Mouse (Mus musculus): ENCODE data around the gene Inhbb. TPM values are rescaled to one million over a fixed set of nuclear protein-coding genes. Genes with fewer than 3 reads are reported as not detected.

Inhbb gene
- polyA plus RNA-seq, 1 experiment from 2014 or later: 0.55 TPM

DNA sequence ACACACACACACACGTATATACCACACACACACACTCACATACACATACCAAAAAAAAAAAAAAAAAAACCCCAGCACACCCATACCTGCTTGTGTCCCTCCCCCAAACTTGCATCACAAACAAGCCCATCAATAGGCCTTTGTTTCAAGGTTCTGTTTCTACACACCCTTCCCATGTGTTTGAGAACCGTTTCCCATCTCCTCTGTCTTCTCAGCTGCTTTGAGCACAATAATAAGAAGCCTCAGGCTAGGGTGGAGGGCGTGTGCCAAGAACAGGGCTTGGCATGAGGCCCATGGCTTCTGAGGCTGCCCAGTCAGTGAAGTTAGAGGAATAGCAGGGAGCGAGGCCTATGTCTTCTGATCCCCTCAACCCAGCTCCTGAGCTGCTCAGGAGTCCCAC, 31.7 kb upstream of the Inhbb start:
- Histone ChIP-seq H3K4me3 (replicated peaks; ENCODE audit: low read depth, low read length) (no peak overlapping the region), H3K27me3 (ENCODE audit: insufficient read depth, low read length) (no peaks in the 10 kb centered on the region), H3K9me3 (replicated peaks; ENCODE audit: low read length) (no peaks in the 10 kb centered on the region), H3K36me3 (ENCODE audit: insufficient read depth, low read length) (no peaks in the 10 kb centered on the region), H3K4me1 (replicated peaks; ENCODE audit: insufficient read depth, low read length) (no peaks in the 10 kb centered on the region), H3K9ac (ENCODE audit: low read depth, low read length) (no peak overlapping the region), H3K27ac (no peak overlapping the region), H3K4me2 (ENCODE audit: low read length) (no peak overlapping the region)
- no peak for TF ChIP-seq CTCF (IDR thresholded peaks at IDR 0.05; ENCODE audit: low read depth)
- DNase-seq (ENCODE audit: low spot score) (no peak), ATAC-seq (replicated peaks; ENCODE audit: low FRiP score, low read depth) (no peak)
- 63% methylated on average over 4 of the region's 4 CpGs for whole genome bisulfite sequencing

DNA sequence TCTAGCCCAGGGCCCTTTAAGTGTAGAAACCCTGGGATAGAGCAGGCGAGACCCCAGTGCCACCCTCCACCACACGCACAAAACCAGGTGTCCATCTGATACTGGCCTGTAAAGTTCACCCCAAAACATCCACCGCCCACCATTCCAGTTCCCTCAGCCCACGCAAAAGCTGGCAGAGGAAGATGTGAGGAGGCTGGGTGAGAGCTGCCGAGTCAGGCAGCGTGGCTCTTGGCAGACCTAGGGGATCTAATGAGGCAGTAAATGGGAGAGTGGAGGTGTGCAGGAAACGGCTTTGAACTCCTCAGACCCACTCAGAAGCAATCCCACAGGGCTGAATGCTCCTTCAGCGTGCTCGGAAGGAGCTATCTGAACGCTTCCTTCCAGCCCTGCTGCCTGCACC, 29.4 kb upstream of the Inhbb start:
- Histone ChIP-seq H3K4me1 (replicated peaks; ENCODE audit: insufficient read depth, low read length) (0 out of 2 replicates have a peak, but pooled peaks cover under 1% of the 10 kb centered on the region), H3K9ac (ENCODE audit: low read depth, low read length) (no peak overlapping the region), H3K27me3 (ENCODE audit: insufficient read depth, low read length) (no peaks in the 10 kb centered on the region), H3K27ac (no peak overlapping the region), H3K4me2 (ENCODE audit: low read length) (no peak overlapping the region), H3K4me3 (replicated peaks; ENCODE audit: low read depth, low read length) (no peak overlapping the region), H3K9me3 (replicated peaks; ENCODE audit: low read length) (no peaks in the 10 kb centered on the region), H3K36me3 (ENCODE audit: insufficient read depth, low read length) (no peaks in the 10 kb centered on the region)
- no peak for TF ChIP-seq CTCF (IDR thresholded peaks at IDR 0.05; ENCODE audit: low read depth)
- DNase-seq (ENCODE audit: low spot score) (no peak), ATAC-seq (replicated peaks; ENCODE audit: low FRiP score, low read depth) (no peak)
- WGBS: 39% methylated on average over 10 of the region's 10 CpGs

DNA sequence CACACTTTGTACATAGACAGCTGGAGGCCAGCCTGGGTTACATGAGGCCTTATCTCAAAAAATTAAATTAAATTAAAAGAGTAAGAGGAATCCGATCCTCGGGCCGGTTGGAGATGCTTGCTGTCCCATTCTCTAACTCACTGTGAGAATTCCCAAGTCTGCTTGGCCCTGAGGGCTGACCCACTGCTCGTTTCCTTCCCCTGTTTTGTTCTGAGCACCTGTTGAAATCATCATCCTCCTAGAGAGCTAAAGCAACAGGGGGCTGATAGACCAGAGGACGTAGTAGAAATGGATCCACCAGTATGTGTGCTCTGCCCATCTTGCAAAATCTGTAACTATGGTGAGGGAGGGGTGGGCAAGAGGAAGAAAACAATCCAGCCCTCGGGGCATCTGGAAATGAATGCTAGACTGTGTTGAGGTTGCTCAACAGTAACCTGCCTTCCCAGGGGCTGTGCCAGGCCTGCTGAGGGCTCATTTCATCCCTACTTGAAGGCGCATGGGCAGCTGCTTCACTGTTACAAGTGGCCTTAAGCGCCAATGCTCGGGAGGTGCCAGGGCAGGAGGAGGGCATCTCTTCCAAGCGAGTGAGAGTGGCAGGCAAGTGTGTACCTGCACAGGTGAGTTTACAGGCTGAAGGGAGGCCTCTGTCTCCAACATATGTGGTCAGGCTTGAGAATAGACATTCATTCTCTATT, 28.8 kb upstream of the Inhbb start:
- H3K4me1 ChIP-seq (replicated peaks; ENCODE audit: insufficient read depth, low read length): 0 out of 2 replicates have a peak, but pooled peaks cover 4% of the 10 kb centered on the region
- no peak overlapping the region for H3K27ac ChIP-seq
- TF ChIP-seq CTCF (IDR thresholded peaks at IDR 0.05; ENCODE audit: low read depth): no peak
- no peaks in the 10 kb centered on the region for H3K9me3 ChIP-seq (replicated peaks; ENCODE audit: low read length)
- WGBS: 82% methylated on average over 10 of the region's 10 CpGs
- no peak overlapping the region for H3K4me2 ChIP-seq (ENCODE audit: low read length)
- H3K4me3 ChIP-seq (replicated peaks; ENCODE audit: low read depth, low read length): no peak overlapping the region
- H3K9ac ChIP-seq (ENCODE audit: low read depth, low read length): no peak overlapping the region
- H3K27me3 ChIP-seq (ENCODE audit: insufficient read depth, low read length): no peaks in the 10 kb centered on the region
- no peaks in the 10 kb centered on the region for H3K36me3 ChIP-seq (ENCODE audit: insufficient read depth, low read length)
- DNase-seq (ENCODE audit: low spot score) (no peak), ATAC-seq (replicated peaks; ENCODE audit: low FRiP score, low read depth) (no peak)

DNA sequence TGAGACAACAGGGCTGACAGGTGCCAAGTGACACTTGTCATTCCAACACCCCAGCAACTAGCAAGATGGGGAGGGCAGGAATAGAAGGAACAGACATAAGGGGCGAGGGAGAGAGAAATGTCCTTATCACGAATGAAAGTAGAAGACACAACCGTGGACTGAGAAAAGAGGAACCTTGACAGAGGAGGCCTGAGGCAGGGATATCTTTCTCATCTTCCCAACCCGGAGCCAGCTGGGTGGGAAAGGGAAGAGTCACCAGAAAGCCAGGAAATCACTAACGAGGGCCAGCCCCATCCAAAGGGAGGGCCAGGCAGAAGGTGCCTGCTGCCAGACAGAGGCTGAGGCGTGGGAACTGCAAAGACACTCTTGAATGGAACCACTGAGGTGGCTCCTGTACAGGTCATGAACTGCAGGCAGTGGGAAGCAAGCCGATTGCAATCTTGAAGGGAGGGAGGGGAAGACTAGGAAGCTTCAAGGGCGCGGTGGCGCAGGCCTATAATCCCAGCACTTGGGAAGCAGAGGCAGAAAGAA, 24.8 kb upstream of the Inhbb start:
- no peak for TF ChIP-seq CTCF (IDR thresholded peaks at IDR 0.05; ENCODE audit: low read depth)
- Histone ChIP-seq H3K27ac (no peak overlapping the region), H3K4me3 (replicated peaks; ENCODE audit: low read depth, low read length) (no peak overlapping the region), H3K9ac (ENCODE audit: low read depth, low read length) (no peak overlapping the region), H3K27me3 (ENCODE audit: insufficient read depth, low read length) (no peaks in the 10 kb centered on the region), H3K9me3 (replicated peaks; ENCODE audit: low read length) (no peaks in the 10 kb centered on the region), H3K36me3 (ENCODE audit: insufficient read depth, low read length) (no peaks in the 10 kb centered on the region), H3K4me2 (ENCODE audit: low read length) (no peak overlapping the region), H3K4me1 (replicated peaks; ENCODE audit: insufficient read depth, low read length) (0 out of 2 replicates have a peak, but pooled peaks cover 4% of the 10 kb centered on the region)
- no peak for ATAC-seq (replicated peaks; ENCODE audit: low FRiP score, low read depth)
- 54% methylated on average over 10 of the region's 10 CpGs for WGBS
- DNase-seq (ENCODE audit: low spot score): no peak

DNA sequence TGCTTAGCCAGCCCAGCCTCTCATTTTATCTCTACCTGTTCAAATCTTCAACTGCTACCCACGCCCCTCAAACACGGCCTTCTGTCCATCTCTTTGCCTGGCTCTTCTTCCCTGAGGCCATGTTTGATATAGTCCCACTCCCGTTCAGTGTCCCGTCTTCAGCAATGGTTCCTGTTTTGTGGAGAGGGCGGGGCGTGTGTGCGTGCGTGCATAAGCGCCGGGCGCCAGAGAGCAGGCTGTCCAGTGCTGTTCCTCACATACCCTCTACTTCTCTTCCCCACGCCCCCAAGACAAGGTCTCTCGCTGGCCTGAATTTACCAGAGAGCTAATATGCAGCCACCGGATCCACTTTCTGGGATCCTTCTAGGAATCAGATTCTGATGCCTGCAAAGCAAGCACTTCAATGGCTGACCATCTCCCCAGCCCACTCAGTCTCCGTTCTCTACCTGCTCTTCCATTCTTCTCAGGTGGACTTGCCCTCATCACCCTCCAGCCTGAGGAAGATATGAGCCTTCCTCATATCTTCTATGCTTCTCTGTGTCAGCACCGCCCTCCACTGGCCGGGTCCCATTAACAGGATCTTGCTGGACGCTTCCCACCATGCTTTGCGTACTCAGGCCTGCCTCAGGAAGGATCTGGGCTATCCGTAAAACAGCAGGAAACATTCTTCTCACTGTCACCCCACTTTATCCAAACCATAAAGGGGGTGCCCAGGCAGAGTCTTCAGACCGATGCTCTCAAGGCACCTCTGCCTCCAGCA, 21.7 kb upstream of the Inhbb start:
- no peak for DNase-seq (ENCODE audit: low spot score)
- H3K9ac ChIP-seq (ENCODE audit: low read depth, low read length): no peak overlapping the region
- peak; percentile 42; the same call in 1 of the 2 replicates for TF ChIP-seq CTCF (IDR thresholded peaks at IDR 0.05; ENCODE audit: low read depth)

DNA sequence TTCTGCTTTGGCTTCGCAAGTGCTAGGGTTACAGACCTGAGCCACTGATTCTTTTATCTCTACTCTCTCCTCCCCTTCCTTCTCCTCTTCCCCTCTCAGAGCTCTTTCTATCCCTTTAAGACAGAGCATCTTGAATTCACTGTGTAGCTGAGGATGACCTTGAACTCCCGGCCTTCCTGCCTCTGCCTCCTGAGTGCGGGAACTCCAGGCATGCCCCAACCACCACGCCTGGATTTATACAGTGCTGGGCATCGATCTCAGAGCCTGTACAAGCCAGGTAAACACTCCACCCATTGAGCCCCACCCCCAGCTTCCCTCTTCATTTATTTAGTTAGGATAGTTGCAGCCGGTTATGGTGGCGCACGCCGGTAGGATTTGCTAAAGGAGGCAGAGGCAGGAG, 20.9 kb upstream of the Inhbb start:
- TF ChIP-seq CTCF (IDR thresholded peaks at IDR 0.05; ENCODE audit: low read depth): no peak
- no peak for ATAC-seq (replicated peaks; ENCODE audit: low FRiP score, low read depth)
- 0 out of 2 replicates have a peak, but pooled peaks cover 4% of the 10 kb centered on the region for H3K4me1 ChIP-seq (replicated peaks; ENCODE audit: insufficient read depth, low read length)
- H3K4me2 ChIP-seq (ENCODE audit: low read length): no peak overlapping the region
- H3K4me3 ChIP-seq (replicated peaks; ENCODE audit: low read depth, low read length): no peak overlapping the region
- H3K27ac ChIP-seq: no peak overlapping the region
- no peak for DNase-seq (ENCODE audit: low spot score)
- no peaks in the 10 kb centered on the region for H3K36me3 ChIP-seq (ENCODE audit: insufficient read depth, low read length)
- H3K9ac ChIP-seq (ENCODE audit: low read depth, low read length): no peak overlapping the region
- H3K9me3 ChIP-seq (replicated peaks; ENCODE audit: low read length): no peaks in the 10 kb centered on the region
- H3K27me3 ChIP-seq (ENCODE audit: insufficient read depth, low read length): no peaks in the 10 kb centered on the region
- WGBS: 96% methylated on average over 9 of the region's 9 CpGs

More for the DNA sequence above, 21.7 kb upstream of the Inhbb start:
- Histone ChIP-seq H3K27ac (no peak overlapping the region), H3K4me2 (ENCODE audit: low read length) (no peak overlapping the region), H3K9me3 (replicated peaks; ENCODE audit: low read length) (no peaks in the 10 kb centered on the region), H3K4me3 (replicated peaks; ENCODE audit: low read depth, low read length) (no peak overlapping the region), H3K4me1 (replicated peaks; ENCODE audit: insufficient read depth, low read length) (0 out of 2 replicates have a peak, but pooled peaks cover 4% of the 10 kb centered on the region), H3K36me3 (ENCODE audit: insufficient read depth, low read length) (no peaks in the 10 kb centered on the region), H3K27me3 (ENCODE audit: insufficient read depth, low read length) (no peaks in the 10 kb centered on the region)
- no peak for ATAC-seq (replicated peaks; ENCODE audit: low FRiP score, low read depth)
- WGBS: 85% methylated on average over 21 of the region's 21 CpGs

Data from kidney, postnatal 0 days (tissue).